Mouse (Mus musculus) midbrain, embryonic 13.5 days (tissue): Measurements from ENCODE around the gene Foxj3. TPM values are rescaled to one million over a fixed set of nuclear protein-coding genes. Genes with fewer than 3 reads are reported as not detected.

Experiments
- ATAC-seq: fragments of 200-750 bp; cut with Nextera tagmentation; 2 replicates; pipeline ENCODE4 v1.8.0; 2017; ENCODE audit warnings: mild to moderate bottlenecking, moderate TSS enrichment, moderate library complexity
- H3K27ac ChIP-seq: fragments of 300-500 bp; sonication (generic); 2 replicates; pipeline ENCODE4 v1.5.1; 2015; ENCODE audit warnings: inconsistent platforms, mild to moderate bottlenecking, moderate library complexity
- H3K27me3 ChIP-seq: fragments of 300-500 bp; sonication (generic); 2 replicates; pipeline ENCODE4 v1.6.1; 2015; ENCODE audit warnings: mild to moderate bottlenecking, inconsistent platforms
- H3K36me3 ChIP-seq: fragments of 300-500 bp; sonication (generic); 2 replicates; pipeline ENCODE4 v1.6.1; 2015; ENCODE audit warnings: mild to moderate bottlenecking, inconsistent platforms
- H3K4me1 ChIP-seq: fragments of 300-500 bp; sonication (generic); replicated peaks from 2 replicates; pipeline ENCODE4 v1.6.1; 2015; ENCODE audit warnings: inconsistent platforms
- H3K4me2 ChIP-seq: fragments of 300-500 bp; sonication (generic); replicated peaks from 2 replicates; pipeline ENCODE4 v1.6.1; 2015; ENCODE audit warnings: moderate library complexity, mild to moderate bottlenecking, inconsistent platforms
- H3K4me3 ChIP-seq: fragments of 300-500 bp; sonication (generic); replicated peaks from 2 replicates; pipeline ENCODE4 v1.5.1; 2015; ENCODE audit warnings: mild to moderate bottlenecking, inconsistent platforms
- H3K9ac ChIP-seq: fragments of 300-500 bp; sonication (generic); replicated peaks from 2 replicates; pipeline ENCODE4 v1.6.1; 2015; ENCODE audit warnings: mild to moderate bottlenecking, inconsistent platforms
- H3K9me3 ChIP-seq: fragments of 300-500 bp; sonication (generic); 2 replicates; pipeline ENCODE4 v1.6.1; 2016; ENCODE audit warnings: mild to moderate bottlenecking, inconsistent platforms
- WGBS: fragments of 180-500 bp; shearing (Covaris S2); methylation state at CpG from one replicate; pipeline ENCODE4 v1.1.7; 2015; 5-methylcytosine and 5-hydroxymethylcytosine counted together
- polyA plus RNA-seq: library from polyadenylated mRNA; unstranded; fragments of >200 nt; fragmentation: Nextera tagmentation; extraction: Ambion mirVana; gene quantifications from 2 replicates; pipeline ENCODE4 v1.2.1, GENCODE M21; 2015

The Foxj3 gene
- polyA plus RNA-seq, 1 experiment from 2014 or later: 27.6 TPM

GRCm38 (mm10) chr4:119531813-119532212 lies 5.0 kb upstream of the Foxj3 start:
- H3K9me3 ChIP-seq: no peaks in the 10 kb centered on the region
- no peak overlapping the region for H3K4me3 ChIP-seq
- no peak overlapping the region for H3K4me2 ChIP-seq
- no peaks in the 10 kb centered on the region for H3K27me3 ChIP-seq
- H3K9ac ChIP-seq: no peak overlapping the region
- 64% methylated on average over 2 of the region's 2 CpGs for WGBS
- no peak overlapping the region for H3K27ac ChIP-seq
- H3K36me3 ChIP-seq: no peaks in the 10 kb centered on the region
- ATAC-seq: no peak
- H3K4me1 ChIP-seq: no peaks in the 10 kb centered on the region

DNA sequence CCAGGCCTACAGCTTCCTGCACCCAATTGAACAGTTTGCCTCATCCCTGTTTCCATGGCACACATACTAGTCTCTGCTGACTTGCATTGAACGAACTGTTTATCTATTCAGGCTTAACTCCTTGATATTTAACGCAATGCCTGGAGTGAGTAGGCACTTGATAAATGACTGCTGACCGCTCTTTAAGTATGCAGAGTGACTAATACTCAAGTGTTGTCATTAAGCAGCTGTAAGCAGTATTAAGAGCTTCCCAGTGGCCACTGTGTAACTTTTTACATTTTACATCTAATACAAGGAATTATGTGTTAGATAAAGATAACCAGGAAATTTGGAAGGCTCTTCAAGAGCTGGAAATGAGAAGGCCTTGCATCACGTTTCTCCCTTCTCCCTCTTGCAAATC lies 1.7 kb upstream of the Foxj3 start:
- ATAC-seq: no peak
- WGBS: 56% methylated on average over 4 of the region's 4 CpGs
- H3K4me2 ChIP-seq: no peak overlapping the region

DNA sequence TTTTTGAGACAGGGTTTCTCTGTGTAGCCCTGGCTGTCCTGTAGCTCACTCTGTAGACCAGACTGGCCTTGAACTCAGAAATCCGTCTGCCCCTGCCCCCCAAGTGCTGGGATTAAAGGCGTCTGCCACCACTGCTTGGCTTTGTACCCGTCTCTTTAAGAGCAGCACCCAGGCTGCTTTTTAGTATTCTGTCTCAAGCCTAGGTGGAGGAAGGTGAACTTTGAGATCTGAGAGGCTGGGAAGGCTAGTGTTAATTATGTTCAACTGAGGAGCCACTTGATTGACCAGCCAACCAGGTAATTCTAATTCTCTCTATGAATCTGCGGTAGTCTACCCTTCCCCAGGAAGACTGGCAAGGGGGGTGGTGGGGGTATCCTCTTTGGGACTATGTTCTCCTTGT lies 632 bp downstream of the Foxj3 start:
- no peak for ATAC-seq
- Histone ChIP-seq H3K27ac (no peak overlapping the region), H3K4me1 (peaks cover 27% of the 10 kb centered on the region), H3K36me3 (no peaks in the 10 kb centered on the region), H3K27me3 (no peaks in the 10 kb centered on the region), H3K9me3 (no peaks in the 10 kb centered on the region), H3K9ac (no peak overlapping the region), H3K4me3 (no peak overlapping the region), H3K4me2 (no peak overlapping the region)
- WGBS: 70% methylated on average over 4 of the region's 4 CpGs

More for the DNA sequence above, 1.7 kb upstream of the Foxj3 start:
- H3K27ac ChIP-seq: no peak overlapping the region
- no peak overlapping the region for H3K4me3 ChIP-seq
- H3K9me3 ChIP-seq: no peaks in the 10 kb centered on the region
- H3K9ac ChIP-seq: no peak overlapping the region
- H3K27me3 ChIP-seq: no peaks in the 10 kb centered on the region
- H3K4me1 ChIP-seq: peaks cover 10% of the 10 kb centered on the region
- no peaks in the 10 kb centered on the region for H3K36me3 ChIP-seq

- Histone ChIP-seq H3K4me1 (peaks cover 27% of the 10 kb centered on the region), H3K27ac (peak within 1 kb of the TSS; percentile 98), H3K4me3 (peak within 1 kb of the TSS; percentile 96), H3K9me3 (no peaks in the 10 kb centered on the region), H3K27me3 (no peaks in the 10 kb centered on the region), H3K9ac (peak within 1 kb of the TSS; percentile 94), H3K4me2 (peak within 1 kb of the TSS; percentile 81), H3K36me3 (no peaks in the 10 kb centered on the region)
- ATAC-seq: peak; percentile 95
- WGBS: 1% methylated on average over 67 of the region's 85 CpGs
Measured at GRCm38 (mm10) chr4:119539031-119539824, 2.4 kb downstream of the Foxj3 start, which contains the start of gene Frg2f1. Frg2f1 (minus strand) TSS chr4:119539529.

- Histone ChIP-seq H3K4me1 (peaks cover 27% of the 10 kb centered on the region), H3K9me3 (no peaks in the 10 kb centered on the region), H3K4me3 (peak overlapping the region; percentile 96), H3K27ac (peak overlapping the region; percentile 98), H3K27me3 (no peaks in the 10 kb centered on the region), H3K9ac (peak overlapping the region; percentile 94), H3K36me3 (no peaks in the 10 kb centered on the region), H3K4me2 (peak overlapping the region; percentile 81)
- ATAC-seq: peak; percentile 55
- WGBS: under 1% methylated on average over 38 of the region's 76 CpGs
Measured at GRCm38 (mm10) chr4:119539836-119540532, 3.2 kb downstream of the Foxj3 start.

- no peaks in the 10 kb centered on the region for H3K36me3 ChIP-seq
- H3K9ac ChIP-seq: peak overlapping the region; percentile 94
- H3K27ac ChIP-seq: peak overlapping the region; percentile 98
- H3K27me3 ChIP-seq: no peaks in the 10 kb centered on the region
- peak overlapping the region; percentile 81 for H3K4me2 ChIP-seq
- H3K9me3 ChIP-seq: no peaks in the 10 kb centered on the region
- no peak for ATAC-seq
- peaks cover 27% of the 10 kb centered on the region for H3K4me1 ChIP-seq
- WGBS: 7% methylated on average over 10 of the region's 10 CpGs
- peak overlapping the region; percentile 96 for H3K4me3 ChIP-seq
Measured at GRCm38 (mm10) chr4:119540533-119540890, 3.7 kb downstream of the Foxj3 start.

GRCm38 (mm10) chr4:119550864-119551263 lies 14.1 kb downstream of the Foxj3 start:
- H3K27me3 ChIP-seq: no peaks in the 10 kb centered on the region
- H3K9me3 ChIP-seq: no peaks in the 10 kb centered on the region
- H3K9ac ChIP-seq: no peak overlapping the region
- peaks cover 11% of the 10 kb centered on the region; the same call in 1 of the 2 replicates for H3K4me1 ChIP-seq
- no peak for ATAC-seq
- WGBS: 94% methylated on average over 1 of the region's 1 CpGs
- no peak overlapping the region for H3K4me3 ChIP-seq
- no peaks in the 10 kb centered on the region for H3K36me3 ChIP-seq
- H3K27ac ChIP-seq: no peak overlapping the region
- H3K4me2 ChIP-seq: no peak overlapping the region

DNA sequence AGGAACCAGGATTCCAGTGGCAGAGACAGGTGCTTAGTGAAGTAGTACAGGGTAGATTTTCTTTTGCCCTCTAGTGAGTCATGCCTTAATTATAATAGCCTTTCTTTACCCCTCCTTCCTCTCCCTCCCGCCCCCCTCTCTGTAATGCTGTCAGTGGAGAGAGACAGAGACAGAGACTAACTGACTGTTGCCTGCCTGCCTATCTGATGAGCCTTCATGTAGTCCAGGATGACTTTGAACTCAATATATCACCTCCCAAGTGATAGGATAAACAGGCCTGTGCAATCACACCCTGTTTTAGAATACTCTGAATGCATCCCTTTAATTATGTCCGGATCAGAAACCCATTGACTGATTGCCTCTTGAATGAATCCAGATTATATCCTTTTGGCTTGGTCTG lies 18.7 kb downstream of the Foxj3 start:
- no peaks in the 10 kb centered on the region for H3K27me3 ChIP-seq
- no peak for ATAC-seq
- no peak overlapping the region for H3K27ac ChIP-seq
- H3K4me3 ChIP-seq: no peak overlapping the region
- no peak overlapping the region for H3K9ac ChIP-seq
- no peaks in the 10 kb centered on the region for H3K9me3 ChIP-seq
- no peak overlapping the region for H3K4me2 ChIP-seq
- peaks cover 11% of the 10 kb centered on the region; the same call in 1 of the 2 replicates for H3K4me1 ChIP-seq
- no peaks in the 10 kb centered on the region for H3K36me3 ChIP-seq
- 70% methylated on average over 2 of the region's 2 CpGs for whole genome bisulfite sequencing

- Histone ChIP-seq H3K9ac (no peak overlapping the region), H3K4me3 (no peak overlapping the region), H3K36me3 (0 out of 2 replicates have a peak, but pooled peaks cover 3% of the 10 kb centered on the region), H3K4me1 (no peaks in the 10 kb centered on the region), H3K27me3 (no peaks in the 10 kb centered on the region), H3K27ac (no peak overlapping the region), H3K4me2 (no peak overlapping the region), H3K9me3 (no peaks in the 10 kb centered on the region)
- no peak for ATAC-seq
Measured at GRCm38 (mm10) chr4:119563136-119563535, 26.3 kb downstream of the Foxj3 start.

- Histone ChIP-seq H3K9me3 (no peaks in the 10 kb centered on the region), H3K36me3 (0 out of 2 replicates have a peak, but pooled peaks cover 3% of the 10 kb centered on the region), H3K27me3 (no peaks in the 10 kb centered on the region), H3K9ac (no peak overlapping the region), H3K4me2 (no peak overlapping the region), H3K27ac (no peak overlapping the region), H3K4me1 (no peaks in the 10 kb centered on the region), H3K4me3 (no peak overlapping the region)
- no peak for ATAC-seq
- WGBS: 89% methylated on average over 4 of the region's 4 CpGs
Measured at GRCm38 (mm10) chr4:119566322-119566835, 29.6 kb downstream of the Foxj3 start.

DNA sequence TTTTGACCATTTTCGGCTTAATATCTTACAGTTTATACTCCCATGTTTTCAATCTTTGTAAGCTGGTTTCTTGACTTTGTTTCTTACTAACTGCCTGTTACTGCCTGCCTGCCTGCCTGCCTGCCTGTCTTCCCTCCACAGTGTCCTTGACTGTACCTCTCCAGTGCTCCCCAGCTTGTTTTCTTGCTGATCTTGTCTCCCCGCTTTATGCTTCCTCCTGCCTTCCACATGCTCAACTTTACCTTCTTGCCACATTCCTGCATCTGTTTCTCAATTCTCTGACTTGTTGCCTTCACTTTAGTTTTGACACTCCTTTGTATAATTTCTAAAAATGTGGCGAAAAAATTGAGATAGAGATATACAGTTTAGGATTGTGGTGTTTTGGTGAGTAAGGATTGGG lies 35.9 kb downstream of the Foxj3 start:
- no peak for ATAC-seq
- no peak overlapping the region for H3K4me2 ChIP-seq
- 97% methylated on average over 3 of the region's 3 CpGs for WGBS

DNA sequence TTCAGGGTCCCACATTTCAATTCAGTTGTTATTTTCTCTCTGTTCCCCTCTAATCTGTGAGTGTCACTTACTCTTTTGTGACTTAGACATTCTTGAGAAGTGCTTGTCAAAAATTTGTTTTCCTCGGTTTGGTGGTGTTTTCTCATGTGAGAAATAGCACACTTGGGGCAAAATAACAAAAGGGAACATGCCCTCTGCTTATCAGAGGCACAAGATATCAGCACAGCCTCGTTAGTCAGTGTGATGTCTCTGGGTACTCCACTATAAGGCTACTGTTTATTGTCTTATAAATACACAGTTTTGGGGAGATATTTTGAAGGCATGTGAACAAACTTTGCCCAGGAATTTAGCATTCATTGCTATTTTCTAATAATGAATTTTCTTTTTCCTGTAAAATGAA lies 37.7 kb downstream of the Foxj3 start:
- peaks cover 4% of the 10 kb centered on the region; the same call in 1 of the 2 replicates for H3K36me3 ChIP-seq
- no peak overlapping the region for H3K4me3 ChIP-seq
- H3K9me3 ChIP-seq: no peaks in the 10 kb centered on the region
- H3K4me2 ChIP-seq: no peak overlapping the region
- no peak for ATAC-seq
- H3K4me1 ChIP-seq: no peaks in the 10 kb centered on the region
- no peak overlapping the region for H3K27ac ChIP-seq
- H3K9ac ChIP-seq: no peak overlapping the region
- H3K27me3 ChIP-seq: no peaks in the 10 kb centered on the region
- WGBS: 78% methylated on average over 2 of the region's 2 CpGs

More for the DNA sequence above, 35.9 kb downstream of the Foxj3 start:
- Histone ChIP-seq H3K27me3 (no peaks in the 10 kb centered on the region), H3K36me3 (no peaks in the 10 kb centered on the region; the same call in 1 of the 2 replicates), H3K9ac (no peak overlapping the region), H3K9me3 (no peaks in the 10 kb centered on the region), H3K4me1 (no peaks in the 10 kb centered on the region), H3K4me3 (no peak overlapping the region), H3K27ac (no peak overlapping the region)
